Mouse (Mus musculus): ENCODE measurements around the gene Lrrc4.

DNA sequence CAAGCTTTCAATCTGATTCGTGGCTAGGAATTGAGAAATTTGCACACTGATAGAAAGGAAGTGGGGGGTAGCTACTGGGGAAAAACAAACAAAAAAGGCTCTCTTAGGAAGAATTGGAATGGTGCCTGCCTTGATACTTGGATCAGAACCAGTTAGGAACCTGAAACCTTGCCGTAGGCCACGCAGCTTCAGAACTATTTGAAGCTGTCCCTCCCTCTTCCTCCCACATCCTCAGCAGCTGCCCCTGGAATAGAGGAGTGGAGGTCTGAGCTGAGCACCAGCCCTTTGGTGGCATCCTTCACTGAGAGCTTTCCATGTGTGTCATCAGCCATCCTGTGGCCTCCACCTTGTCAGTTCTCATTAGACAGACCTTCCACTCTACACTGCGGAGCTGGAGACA, 14.1 kb upstream of the Lrrc4 start:
- TF ChIP-seq CTCF (IDR thresholded peaks at IDR 0.05; ENCODE audit: low read depth), result no peak
- no peak for TF ChIP-seq EP300 (optimal IDR thresholded peaks at IDR 0.05)
